Mouse (Mus musculus): ENCODE data around the gene Trove2.
"Not testable (repeated sequence)": the region's sequence is repeated elsewhere in the genome, so short reads cannot be mapped to it uniquely, and the experiment has no call there.

Gene Trove2

DNA sequence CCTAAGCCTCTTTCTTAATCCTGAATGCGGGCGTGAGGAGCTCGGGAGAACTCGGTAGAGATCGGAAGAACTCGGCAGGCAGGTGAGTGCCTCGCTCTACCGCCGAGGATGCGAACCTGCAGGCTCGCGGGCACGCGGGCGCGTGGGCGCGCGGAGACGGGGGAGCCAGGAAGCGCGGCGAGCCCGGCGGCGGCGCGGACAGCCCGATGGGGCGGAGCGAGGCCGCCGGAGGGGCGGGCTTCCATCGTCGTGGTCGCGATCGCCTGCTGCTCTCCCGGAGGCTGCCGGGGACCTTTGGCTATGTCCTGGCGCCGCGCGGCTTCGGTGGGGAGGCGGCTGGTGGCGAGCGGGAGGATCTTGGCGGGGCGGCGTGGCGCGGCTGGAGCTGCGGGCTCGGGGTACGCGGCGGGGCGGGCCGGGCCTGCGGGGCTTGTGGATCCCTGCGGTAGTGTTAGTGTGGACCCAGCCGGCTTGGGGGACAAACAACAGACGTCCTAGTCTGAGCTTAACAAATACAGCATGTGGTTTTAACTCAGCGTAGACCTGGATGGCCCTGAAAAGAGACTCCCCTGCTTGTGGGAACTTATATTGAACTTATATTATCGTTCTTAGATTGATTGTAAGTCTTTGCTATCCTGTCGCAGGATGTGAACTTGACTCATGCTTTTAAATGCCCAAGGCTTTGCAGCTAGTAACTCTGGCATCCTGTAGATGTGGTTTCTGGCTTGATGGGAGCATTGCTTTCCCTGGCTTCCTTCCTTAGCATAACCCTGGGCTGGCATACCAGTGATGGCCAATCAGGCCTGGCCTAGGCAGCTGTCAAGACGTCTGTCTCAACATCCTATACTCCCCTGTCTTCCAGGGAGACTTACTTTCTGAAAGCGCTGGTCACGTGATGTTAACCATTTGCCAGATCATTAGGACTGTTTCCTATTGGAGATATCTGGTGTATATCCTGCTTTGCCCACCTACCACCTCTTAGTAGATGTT lies 37.2 kb downstream of the Trove2 start:
- peak; percentile 92 for DNase-seq (ENCODE audit: extremely low read depth, low read depth)

- peak; percentile 31 for DNase-seq (ENCODE audit: extremely low read depth, low read depth)
Observed at GRCm38 (mm10) chr1:143738811-143739210, 38.1 kb downstream of the Trove2 start.

GRCm38 (mm10) chr1:143733914-143734410 lies 42.9 kb downstream of the Trove2 start:
- DNase-seq (ENCODE audit: extremely low read depth, low read depth): no peak

DNA sequence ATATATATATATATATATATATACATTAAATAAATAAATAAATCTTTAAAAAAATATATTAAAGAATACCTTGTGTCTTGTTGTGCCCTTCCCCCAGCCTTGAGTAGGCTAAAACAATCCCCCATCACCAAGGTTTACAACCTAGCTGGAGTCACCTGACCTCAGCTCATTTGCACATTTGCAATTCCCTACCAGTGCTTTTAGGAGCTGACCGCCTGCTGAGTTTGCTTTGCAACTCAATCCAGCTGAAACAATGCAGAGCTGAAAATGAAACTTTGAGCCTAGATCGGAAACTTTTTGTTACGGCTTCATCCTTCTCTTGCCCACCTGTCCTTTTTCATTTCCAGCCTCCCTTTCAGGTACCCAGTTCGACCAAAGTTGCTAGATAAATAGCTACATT lies 45.2 kb downstream of the Trove2 start:
- no peak for DNase-seq (ENCODE audit: extremely low read depth, low read depth)

DNA sequence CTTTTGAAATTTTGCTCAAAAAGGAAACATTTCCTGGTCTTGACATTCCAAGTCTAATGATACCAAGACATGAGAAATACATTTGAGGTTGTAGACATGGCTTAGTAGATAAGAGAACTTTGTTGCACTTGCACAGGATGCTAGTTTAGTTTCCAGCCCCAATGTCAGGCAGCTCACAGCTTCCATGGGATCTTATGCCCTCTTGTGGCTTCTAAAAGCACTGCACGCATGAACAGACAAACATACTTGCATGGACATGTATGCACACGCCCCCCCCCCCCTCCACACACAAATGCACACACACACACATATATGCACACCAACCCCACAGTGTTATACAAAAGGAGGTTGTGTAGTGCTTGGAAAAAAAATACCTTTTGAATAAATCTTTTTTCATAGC lies 46.0 kb downstream of the Trove2 start:
- peak; percentile 60 for DNase-seq (ENCODE audit: extremely low read depth, low read depth)

GRCm38 (mm10) chr1:143727701-143728445 lies 49.0 kb downstream of the Trove2 start:
- DNase-seq (ENCODE audit: extremely low read depth, low read depth): no peak

GRCm38 (mm10) chr1:143724456-143725064 lies 52.3 kb downstream of the Trove2 start:
- DNase-seq (ENCODE audit: extremely low read depth, low read depth): no peak

DNA sequence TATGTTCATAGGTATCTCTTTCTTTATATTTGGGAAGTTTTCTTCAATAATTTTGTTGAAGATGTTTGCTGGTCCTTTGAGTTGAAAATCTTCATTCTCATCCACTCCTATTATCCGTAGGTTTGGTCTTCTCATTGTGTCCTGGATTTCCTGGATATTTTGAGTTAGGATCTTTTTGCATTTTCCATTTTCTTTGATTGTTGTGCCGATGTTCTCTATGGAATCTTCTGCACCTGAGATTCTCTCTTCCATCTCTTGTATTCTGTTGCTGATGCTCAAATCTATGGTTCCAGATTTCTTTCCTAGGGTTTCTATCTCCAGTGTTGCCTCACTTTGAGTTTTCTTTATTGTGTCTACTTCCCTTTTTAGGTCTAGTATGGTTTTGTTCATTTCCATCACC lies 60.8 kb downstream of the Trove2 start, which contains the start of gene Glrx2:
Glrx2 (plus strand) TSS at position 301 of the 400 bp plus-strand sequence.
- not testable (repeated sequence) for DNase-seq (ENCODE audit: extremely low read depth, low read depth)

DNA sequence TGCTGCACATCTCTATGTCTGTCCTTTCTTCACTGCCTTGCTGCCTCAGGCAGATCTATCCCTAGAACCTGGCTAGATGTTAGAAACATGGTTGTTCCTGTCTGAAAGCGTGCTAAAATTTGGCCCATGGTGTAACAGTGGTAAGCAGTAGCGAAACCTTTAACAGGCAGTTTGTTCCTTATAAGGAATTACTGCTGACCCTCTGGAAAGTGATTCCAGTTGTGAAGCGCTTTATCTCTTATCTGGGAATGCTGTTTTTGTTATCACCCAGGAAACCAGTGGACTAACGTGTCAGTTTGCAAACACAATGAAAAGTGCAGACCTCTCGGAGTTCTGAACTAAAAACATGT lies 66.3 kb downstream of the Trove2 start:
- DNase-seq (ENCODE audit: extremely low read depth, low read depth): no peak

- no peak for DNase-seq (ENCODE audit: extremely low read depth, low read depth)
Observed at GRCm38 (mm10) chr1:143709966-143710626, 66.8 kb downstream of the Trove2 start.

GRCm38 (mm10) chr1:143708361-143708760 lies 68.5 kb downstream of the Trove2 start:
- DNase-seq (ENCODE audit: extremely low read depth, low read depth): no peak

DNA sequence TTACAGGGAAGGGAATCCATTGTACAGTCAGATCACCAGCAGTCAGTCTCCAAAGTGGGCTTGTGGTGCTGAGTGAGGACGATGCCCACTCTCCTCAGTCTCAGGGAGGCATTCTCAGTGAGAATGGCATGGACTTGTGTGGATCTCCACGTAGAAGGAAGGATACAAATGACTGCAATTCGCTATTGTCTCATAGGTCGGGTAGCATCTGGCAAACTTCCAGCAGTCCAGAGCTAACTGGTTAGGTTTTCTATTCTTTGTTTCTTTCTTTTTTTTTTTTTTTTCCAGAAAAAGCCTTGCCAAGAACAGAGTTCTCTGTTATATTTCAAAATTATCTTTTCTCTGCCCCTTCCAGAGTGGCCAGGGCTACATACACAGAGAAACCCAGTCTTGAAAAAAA lies 69.9 kb downstream of the Trove2 start:
- DNase-seq (ENCODE audit: extremely low read depth, low read depth): no peak

DNA sequence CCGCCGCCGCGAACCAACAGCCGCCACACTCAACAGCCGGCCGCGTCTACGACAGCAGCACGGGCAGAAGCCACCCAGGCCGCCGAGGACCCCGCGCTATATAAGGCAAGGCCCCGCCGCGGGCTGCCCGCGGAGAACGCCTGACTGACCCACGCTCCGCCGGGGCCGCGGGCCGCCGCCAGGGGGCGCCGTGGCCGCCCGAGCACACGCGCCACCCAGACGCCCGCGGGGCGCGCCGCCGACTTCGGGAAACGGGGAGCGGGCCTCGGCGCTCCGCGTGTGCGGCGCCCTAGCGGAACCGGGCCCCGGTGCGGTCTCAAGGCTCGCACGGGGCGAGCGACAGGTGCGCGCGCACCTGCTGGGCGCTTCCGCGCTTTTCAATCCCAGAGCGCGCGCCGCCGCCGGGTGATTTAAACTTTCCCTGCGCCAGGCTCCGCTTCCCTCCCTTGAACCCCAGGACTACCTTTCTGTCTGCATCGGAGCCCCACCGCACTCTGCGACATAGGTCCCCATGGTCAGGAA lies 74.1 kb downstream of the Trove2 start, which contains the start of gene Cdc73:
Cdc73 (minus strand) TSS at position 153 of the 522 bp plus-strand sequence.
- peak; percentile 41 for DNase-seq (ENCODE audit: extremely low read depth, low read depth)

DNA sequence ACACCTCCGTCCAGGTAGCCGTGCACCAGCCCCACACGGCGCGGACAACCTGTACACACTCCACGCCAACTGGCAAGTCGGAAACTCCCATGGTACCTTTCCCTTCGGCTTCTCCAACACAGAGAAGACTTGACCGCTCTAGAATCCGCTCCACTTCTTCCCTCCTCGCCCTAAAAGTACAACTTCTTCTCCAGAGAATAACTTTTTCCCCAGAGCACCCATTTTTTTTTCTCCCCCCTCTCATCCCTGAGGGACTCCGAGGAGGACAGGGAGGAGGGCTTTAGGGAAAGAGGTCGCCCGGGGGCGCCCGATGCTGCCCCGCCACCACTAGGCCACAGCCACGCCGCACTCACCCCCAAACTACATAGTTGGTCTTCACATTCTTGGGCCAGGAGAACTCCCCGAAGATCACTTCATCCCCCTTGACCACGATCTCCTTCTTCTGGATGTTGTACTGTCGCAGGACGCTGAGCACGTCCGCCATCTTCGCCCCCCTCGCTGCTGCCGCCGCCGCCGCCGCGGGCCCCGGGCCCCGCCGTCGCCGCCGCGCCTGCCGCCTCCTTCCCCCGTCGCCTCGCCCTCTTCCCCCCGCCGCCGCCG lies 74.6 kb downstream of the Trove2 start:
- DNase-seq (ENCODE audit: extremely low read depth, low read depth): peak; percentile 19

- no peak for DNase-seq (ENCODE audit: extremely low read depth, low read depth)
Observed at GRCm38 (mm10) chr1:143701736-143702135, 75.1 kb downstream of the Trove2 start.

All from MEL-GATA-1-ER (cell line).